Mouse (Mus musculus) kidney, postnatal 0 days (tissue): ENCODE results near the gene Spsb1. TPM values are rescaled to one million over a fixed set of nuclear protein-coding genes. Genes with fewer than 3 reads are reported as not detected.

Source experiments
- ATAC-seq: fragments of 200-750 bp; cut with Nextera tagmentation; replicated peaks from 2 replicates; pipeline ENCODE4 v1.8.0; 2017; ENCODE audit warnings: low read depth, moderate number of reproducible peaks, moderate TSS enrichment, moderate library complexity; ENCODE audit not compliant: low FRiP score
- DNase-seq: peaks from one replicate; pipeline ENCODE4 v3.0.0-alpha.2; 2016; ENCODE audit warnings: low spot score
- H3K27ac ChIP-seq: fragments of 300-500 bp; sonication (generic); 2 replicates; pipeline ENCODE4 v1.5.1; 2014; ENCODE audit warnings: mild to moderate bottlenecking
- H3K27me3 ChIP-seq: fragments of 300-500 bp; sonication (generic); 2 replicates; pipeline ENCODE4 v1.6.1; 2014; ENCODE audit warnings: low read length, mixed read lengths; ENCODE audit not compliant: insufficient read depth
- H3K36me3 ChIP-seq: fragments of 300-500 bp; sonication (generic); 2 replicates; pipeline ENCODE4 v1.6.1; 2014; ENCODE audit warnings: low read length, mixed read lengths; ENCODE audit not compliant: insufficient read depth
- H3K4me1 ChIP-seq: fragments of 300-500 bp; sonication (generic); replicated peaks from 2 replicates; pipeline ENCODE4 v1.6.1; 2014; ENCODE audit warnings: antibody characterized with exemption, low read length, mixed read lengths; ENCODE audit not compliant: insufficient read depth
- H3K4me2 ChIP-seq: fragments of 300-500 bp; sonication (generic); 2 replicates; pipeline ENCODE4 v1.6.1; 2014; ENCODE audit warnings: mild to moderate bottlenecking, low read length, moderate library complexity, mixed read lengths
- H3K4me3 ChIP-seq: fragments of 300-500 bp; sonication (generic); replicated peaks from 2 replicates; pipeline ENCODE4 v1.5.1; 2014; ENCODE audit warnings: low read depth, low read length
- H3K9ac ChIP-seq: fragments of 300-500 bp; sonication (generic); 2 replicates; pipeline ENCODE4 v1.6.1; 2014; ENCODE audit warnings: low read depth, low read length
- H3K9me3 ChIP-seq: fragments of 300-500 bp; sonication (generic); replicated peaks from 2 replicates; pipeline ENCODE4 v1.6.1; 2016; ENCODE audit warnings: low read length, inconsistent platforms, mixed read lengths
- CTCF ChIP-seq: IDR thresholded peaks from 2 replicates; pipeline ENCODE4 v1.5.1; 2016; ENCODE audit warnings: antibody characterized with exemption, low read depth, mild to moderate bottlenecking, moderate library complexity
- WGBS: fragments of 180-500 bp; shearing (Covaris S2); extraction: QIAGEN DNeasy Blood & Tissue Kit; methylation state at CpG from one replicate; pipeline ENCODE4 v1.1.7; 2014; 5-methylcytosine and 5-hydroxymethylcytosine counted together
- polyA plus RNA-seq: library from polyadenylated mRNA; unstranded; fragments of >200 nt; fragmentation: Nextera tagmentation; extraction: Ambion mirVana; gene quantifications from 2 replicates; pipeline ENCODE4 v1.2.1, GENCODE M21; 2015

The Spsb1 gene
- polyA plus RNA-seq, 1 experiment from 2014 or later = 11.6 TPM

DNA sequence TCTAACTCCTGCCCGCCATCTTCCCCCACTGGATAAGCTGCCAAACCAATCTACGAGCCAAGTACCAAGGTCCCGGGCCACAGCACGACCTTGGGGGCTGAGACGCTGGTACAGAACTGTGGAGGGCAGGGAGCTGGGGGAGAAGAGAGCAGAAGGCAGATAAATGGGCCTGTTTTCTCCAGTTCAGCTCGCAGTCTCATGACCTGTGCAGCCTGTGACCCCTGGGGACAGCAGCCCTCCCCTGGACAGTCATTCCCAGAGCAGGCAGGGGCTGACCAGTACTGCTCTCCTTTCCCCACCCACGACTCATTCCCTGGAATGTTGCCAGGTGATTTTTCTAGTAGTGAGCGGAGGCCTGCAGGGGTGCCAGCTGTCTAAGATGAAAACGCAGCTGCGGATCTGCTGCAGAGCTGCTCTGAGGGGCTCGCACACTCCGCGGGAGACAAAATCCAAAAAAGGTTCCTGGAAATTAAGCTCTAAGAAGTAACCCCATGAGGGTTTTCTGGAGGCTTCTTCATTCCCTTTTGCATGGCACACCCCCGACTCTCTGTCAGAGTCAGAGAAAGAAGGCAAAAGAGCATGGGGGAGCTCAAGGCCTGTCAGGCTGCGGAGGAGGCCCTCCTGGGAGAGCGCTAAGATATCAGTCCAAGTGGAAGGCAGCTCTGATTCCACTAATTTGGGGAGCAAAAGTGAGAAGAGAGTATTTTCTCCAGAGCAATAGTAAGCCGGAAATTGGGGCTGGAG, 23.1 kb upstream of the Spsb1 start:
- no peaks in the 10 kb centered on the region for H3K9me3 ChIP-seq
- 0 out of 2 replicates have a peak overlapping the region, but pooled peaks have one; percentile 5 for H3K9ac ChIP-seq
- H3K27ac ChIP-seq = peak overlapping the region; percentile 40
- H3K4me1 ChIP-seq = peaks cover 18% of the 10 kb centered on the region
- no peak overlapping the region for H3K4me3 ChIP-seq
- H3K27me3 ChIP-seq = no peaks in the 10 kb centered on the region
- no peak for TF ChIP-seq CTCF
- peak; percentile 71 for DNase-seq
- peak; percentile 77; the same call in 1 of the 2 replicates for ATAC-seq
- no peak overlapping the region for H3K4me2 ChIP-seq
- H3K36me3 ChIP-seq = 0 out of 2 replicates have a peak, but pooled peaks cover 13% of the 10 kb centered on the region
- WGBS = 35% methylated on average over 17 of the region's 17 CpGs

GRCm38 (mm10) chr4:149977181-149977580, 22.3 kb upstream of the Spsb1 start:
- ATAC-seq (no peak), DNase-seq (no peak)
- no peak for TF ChIP-seq CTCF
- Histone ChIP-seq H3K4me2 (no peak overlapping the region), H3K36me3 (0 out of 2 replicates have a peak, but pooled peaks cover 7% of the 10 kb centered on the region), H3K27ac (no peak overlapping the region), H3K9me3 (no peaks in the 10 kb centered on the region), H3K27me3 (no peaks in the 10 kb centered on the region), H3K9ac (no peak overlapping the region), H3K4me1 (peaks cover 18% of the 10 kb centered on the region), H3K4me3 (no peak overlapping the region)
- WGBS = 69% methylated on average over 6 of the region's 6 CpGs

- no peaks in the 10 kb centered on the region for H3K36me3 ChIP-seq
- WGBS = 79% methylated on average over 5 of the region's 5 CpGs
These were observed 20.9 kb upstream of the Spsb1 start for GRCm38 (mm10) chr4:149975730-149976254.

DNA sequence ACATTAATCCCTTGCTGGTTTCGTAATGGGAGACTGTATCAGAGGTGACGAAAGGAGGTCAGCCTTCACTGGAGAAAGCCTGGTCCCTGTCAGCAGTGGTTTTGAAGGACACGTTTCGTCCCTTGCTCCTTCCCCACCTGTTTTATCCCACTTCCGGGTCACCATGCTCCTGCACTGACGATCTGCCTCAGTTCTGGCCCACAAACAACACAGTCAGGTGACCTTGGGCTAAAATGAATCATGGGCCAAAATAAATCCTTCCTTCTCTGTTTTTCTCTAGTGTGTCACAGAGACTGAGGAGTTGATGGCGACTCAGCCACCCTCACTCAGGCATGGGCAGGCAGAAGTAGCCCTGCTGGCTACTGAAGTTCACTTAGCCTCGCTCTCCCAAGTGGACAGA, 20.4 kb upstream of the Spsb1 start:
- H3K4me2 ChIP-seq = no peak overlapping the region
- no peak for TF ChIP-seq CTCF
- H3K4me1 ChIP-seq = peaks cover 18% of the 10 kb centered on the region
- no peaks in the 10 kb centered on the region for H3K27me3 ChIP-seq
- no peak overlapping the region for H3K9ac ChIP-seq
- no peak overlapping the region for H3K27ac ChIP-seq
- DNase-seq (no peak), ATAC-seq (no peak)
- H3K9me3 ChIP-seq = no peaks in the 10 kb centered on the region
- no peak overlapping the region for H3K4me3 ChIP-seq
- no peaks in the 10 kb centered on the region for H3K36me3 ChIP-seq
- 49% methylated on average over 8 of the region's 8 CpGs for WGBS

More at GRCm38 (mm10) chr4:149975730-149976254, 20.9 kb upstream of the Spsb1 start:
- no peak for TF ChIP-seq CTCF
- H3K9me3 ChIP-seq = no peaks in the 10 kb centered on the region
- no peak overlapping the region for H3K27ac ChIP-seq
- H3K4me3 ChIP-seq = no peak overlapping the region
- DNase-seq (no peak), ATAC-seq (no peak)
- no peaks in the 10 kb centered on the region for H3K27me3 ChIP-seq
- H3K9ac ChIP-seq = no peak overlapping the region
- no peak overlapping the region for H3K4me2 ChIP-seq
- peaks cover 18% of the 10 kb centered on the region for H3K4me1 ChIP-seq

- DNase-seq (no peak), ATAC-seq (no peak)
- Histone ChIP-seq H3K9me3 (no peaks in the 10 kb centered on the region), H3K4me2 (no peak overlapping the region), H3K27me3 (no peaks in the 10 kb centered on the region), H3K27ac (no peak overlapping the region), H3K4me3 (no peak overlapping the region), H3K4me1 (peaks cover 12% of the 10 kb centered on the region; the same call in 1 of the 2 replicates), H3K9ac (no peak overlapping the region), H3K36me3 (no peaks in the 10 kb centered on the region)
- TF ChIP-seq CTCF = no peak
- WGBS = 58% methylated on average over 9 of the region's 9 CpGs
These were observed 16.6 kb upstream of the Spsb1 start for GRCm38 (mm10) chr4:149971393-149971792.

DNA sequence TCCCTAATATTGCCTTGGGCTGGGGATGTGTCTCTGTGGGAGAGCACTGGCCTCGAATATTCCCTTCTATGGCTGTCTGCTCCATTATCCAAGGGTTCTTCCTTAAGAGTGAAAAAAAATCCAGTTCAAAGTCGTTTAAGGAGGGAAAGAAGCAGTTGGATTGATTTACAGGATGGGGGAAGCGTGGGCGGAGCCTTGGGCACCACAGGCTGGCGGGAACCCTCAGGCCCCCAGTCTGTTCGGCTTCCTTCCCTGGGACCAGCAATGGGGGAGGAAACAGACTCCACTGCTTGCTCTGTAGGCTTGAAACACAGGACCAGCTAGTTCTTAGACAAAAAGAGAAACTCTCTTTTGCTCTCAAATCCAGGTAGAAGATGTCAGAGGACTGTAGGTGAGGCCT, 13.7 kb upstream of the Spsb1 start:
- Histone ChIP-seq H3K4me1 (peaks cover 16% of the 10 kb centered on the region; the same call in 1 of the 2 replicates), H3K4me3 (no peak overlapping the region), H3K27ac (no peak overlapping the region; the same call in 1 of the 2 replicates), H3K36me3 (no peaks in the 10 kb centered on the region), H3K9me3 (no peaks in the 10 kb centered on the region), H3K9ac (0 out of 2 replicates have a peak overlapping the region, but pooled peaks have one; percentile 35), H3K27me3 (no peaks in the 10 kb centered on the region), H3K4me2 (no peak overlapping the region)
- ATAC-seq (no peak), DNase-seq (peak; percentile 89)
- TF ChIP-seq CTCF = no peak
- 10% methylated on average over 6 of the region's 6 CpGs for WGBS
